Mouse (Mus musculus) kidney, postnatal 10 days (tissue): Measurements from ENCODE around the gene Rbmx.
A peak's percentile ranks its signal among the peaks of the same experiment; 100 is the strongest.

ENCODE experiments used
- DNase-seq: peaks from one replicate; pipeline ENCODE4 v3.0.0; 2021; ENCODE audit warnings: mixed read lengths

Gene Rbmx

GRCm38 (mm10) chrX:57392367-57393246 lies at the start of gene Rbmx:
Gene Rbmx, minus strand, starts transcription at chrX:57393036.
- DNase-seq, result peak; percentile 87

- DNase-seq, result no peak
Observed at GRCm38 (mm10) chrX:57433897-57434296, 41.1 kb upstream of the Rbmx start.

GRCm38 (mm10) chrX:57431610-57432009 lies 38.8 kb upstream of the Rbmx start:
- DNase-seq, result peak; percentile 2

- DNase-seq, result no peak
Observed at GRCm38 (mm10) chrX:57408769-57409168, 15.9 kb upstream of the Rbmx start, which contains the start of gene Gm364. Gene Gm364, plus strand, starts transcription at chrX:57409154.

GRCm38 (mm10) chrX:57403651-57404050 lies 10.8 kb upstream of the Rbmx start:
- no peak for DNase-seq

GRCm38 (mm10) chrX:57401388-57401787 lies 8.6 kb upstream of the Rbmx start:
- DNase-seq, result no peak

- DNase-seq, result no peak
Observed at GRCm38 (mm10) chrX:57393412-57393811, 576 bp upstream of the Rbmx start.

- DNase-seq, result peak; percentile 6
Observed at GRCm38 (mm10) chrX:57380915-57381314, 11.9 kb downstream of the Rbmx start.

GRCm38 (mm10) chrX:57378579-57378978 lies 14.3 kb downstream of the Rbmx start:
- peak; percentile 19 for DNase-seq

GRCm38 (mm10) chrX:57377096-57377495 lies 15.7 kb downstream of the Rbmx start:
- no peak for DNase-seq

- no peak for DNase-seq
Observed at GRCm38 (mm10) chrX:57374029-57374428, 18.8 kb downstream of the Rbmx start.

GRCm38 (mm10) chrX:57373543-57373942 lies 19.3 kb downstream of the Rbmx start:
- DNase-seq, result no peak

GRCm38 (mm10) chrX:57372965-57373364 lies 19.9 kb downstream of the Rbmx start:
- DNase-seq, result no peak

- no peak for DNase-seq
Observed at GRCm38 (mm10) chrX:57364891-57365569, 27.8 kb downstream of the Rbmx start.

- DNase-seq, result no peak
Observed at GRCm38 (mm10) chrX:57359316-57359715, 33.5 kb downstream of the Rbmx start.

- peak; percentile 5 for DNase-seq
Observed at GRCm38 (mm10) chrX:57339220-57339619, 53.6 kb downstream of the Rbmx start.

GRCm38 (mm10) chrX:57338371-57339211 lies 54.2 kb downstream of the Rbmx start, which contains the start of gene Arhgef6:
Gene Arhgef6, minus strand, starts transcription at chrX:57338729.
- peak; percentile 15 for DNase-seq

GRCm38 (mm10) chrX:57337582-57337981 lies 55.3 kb downstream of the Rbmx start:
- no peak for DNase-seq

GRCm38 (mm10) chrX:57336958-57337357 lies 55.9 kb downstream of the Rbmx start:
- DNase-seq, result no peak

GRCm38 (mm10) chrX:57335313-57335712 lies 57.5 kb downstream of the Rbmx start:
- DNase-seq, result no peak
